Mouse (Mus musculus) heart, postnatal 0 days (tissue): Measurements from ENCODE around the gene Zranb2. TPM values are rescaled to one million over a fixed set of nuclear protein-coding genes. Genes with fewer than 3 reads are reported as not detected.

Experiments
- ATAC-seq: fragments of 200-750 bp; cut with Nextera tagmentation; 2 replicates; pipeline ENCODE4 v1.8.0; 2017; ENCODE audit warnings: low read depth, moderate number of reproducible peaks, moderate library complexity; ENCODE audit not compliant: insufficient read depth
- DNase-seq: peaks from one replicate; pipeline ENCODE4 v3.0.0-alpha.2; 2016; ENCODE audit warnings: low spot score
- H3K27ac ChIP-seq: fragments of 300-500 bp; sonication (generic); 2 replicates; pipeline ENCODE4 v1.5.1; 2014; ENCODE audit warnings: low read depth, mild to moderate bottlenecking
- H3K27me3 ChIP-seq: fragments of 300-500 bp; sonication (generic); 2 replicates; pipeline ENCODE4 v1.6.1; 2014; ENCODE audit warnings: low read length, mixed read lengths; ENCODE audit not compliant: control insufficient read depth, insufficient read depth
- H3K36me3 ChIP-seq: fragments of 300-500 bp; sonication (generic); replicated peaks from 2 replicates; pipeline ENCODE4 v1.6.1; 2014; ENCODE audit warnings: low read length, mixed read lengths; ENCODE audit not compliant: control insufficient read depth, insufficient read depth
- H3K4me1 ChIP-seq: fragments of 300-500 bp; sonication (generic); 2 replicates; pipeline ENCODE4 v1.6.1; 2014; ENCODE audit warnings: antibody characterized with exemption; ENCODE audit not compliant: control insufficient read depth, insufficient read depth
- H3K4me2 ChIP-seq: fragments of 300-500 bp; sonication (generic); 2 replicates; pipeline ENCODE4 v1.6.1; 2014; ENCODE audit warnings: low read depth, mild to moderate bottlenecking, low read length, moderate library complexity
- H3K4me3 ChIP-seq: fragments of 300-500 bp; sonication (generic); 2 replicates; pipeline ENCODE4 v1.5.1; 2014; ENCODE audit warnings: low read depth, low read length
- H3K9ac ChIP-seq: fragments of 300-500 bp; sonication (generic); replicated peaks from 2 replicates; pipeline ENCODE4 v1.6.1; 2014; ENCODE audit warnings: low read depth, low read length, mixed read lengths
- H3K9me3 ChIP-seq: fragments of 300-500 bp; sonication (generic); replicated peaks from 2 replicates; pipeline ENCODE4 v1.6.1; 2016; ENCODE audit warnings: low read length; ENCODE audit not compliant: control insufficient read depth
- CTCF ChIP-seq: IDR thresholded peaks from 2 replicates; pipeline ENCODE4 v1.5.1; 2016; ENCODE audit warnings: antibody characterized with exemption, control low read depth, low read depth
- EP300 ChIP-seq: IDR thresholded peaks from 2 replicates; pipeline ENCODE4 v1.6.1; 2016; ENCODE audit warnings: antibody characterized with exemption, low read depth
- WGBS: fragments of 180-500 bp; shearing (Covaris S2); extraction: QIAGEN DNeasy Blood & Tissue Kit; methylation state at CpG from one replicate; pipeline ENCODE4 v1.1.7; 2014; 5-methylcytosine and 5-hydroxymethylcytosine counted together
- polyA plus RNA-seq: library from polyadenylated mRNA; unstranded; fragments of >200 nt; fragmentation: Nextera tagmentation; extraction: Ambion mirVana; gene quantifications from 2 replicates; pipeline ENCODE4 v1.2.1, GENCODE M21; 2015
- total RNA-seq: library from RNA; depleted of rRNA; stranded (reverse); fragments of >200 nt; gene quantifications from 2 replicates; pipeline ENCODE4 v1.2.3, GENCODE M21; 2014; ENCODE audit warnings: low replicate concordance

Gene Zranb2
- total and polyA plus RNA-seq, 2 experiments from 2014 or later, result 20.9 to 47.5 TPM

- no peak overlapping the region for H3K4me3 ChIP-seq
- no peak overlapping the region for H3K9ac ChIP-seq
- H3K27me3 ChIP-seq, result no peaks in the 10 kb centered on the region
- no peak for ATAC-seq
- no peak overlapping the region for H3K27ac ChIP-seq
- no peaks in the 10 kb centered on the region for H3K4me1 ChIP-seq
- no peak for DNase-seq
- no peak overlapping the region for H3K4me2 ChIP-seq
- peaks cover 46% of the 10 kb centered on the region for H3K36me3 ChIP-seq
- TF ChIP-seq EP300, result no peak
- TF ChIP-seq CTCF, result no peak
- no peaks in the 10 kb centered on the region for H3K9me3 ChIP-seq
- 90% methylated on average over 2 of the region's 2 CpGs for WGBS
Measured at GRCm38 (mm10) chr3:157549323-157549722, 15.4 kb downstream of the Zranb2 start.

GRCm38 (mm10) chr3:157549758-157550600 lies 16.0 kb downstream of the Zranb2 start:
- ATAC-seq, result no peak
- WGBS, result 90% methylated on average over 3 of the region's 3 CpGs
- no peak overlapping the region for H3K4me2 ChIP-seq
- H3K4me1 ChIP-seq, result no peaks in the 10 kb centered on the region
- no peak overlapping the region for H3K9ac ChIP-seq
- peaks cover 40% of the 10 kb centered on the region for H3K36me3 ChIP-seq
- H3K4me3 ChIP-seq, result no peak overlapping the region
- H3K27ac ChIP-seq, result no peak overlapping the region
- TF ChIP-seq EP300, result no peak
- H3K27me3 ChIP-seq, result no peaks in the 10 kb centered on the region
- H3K9me3 ChIP-seq, result no peaks in the 10 kb centered on the region
- DNase-seq, result no peak

GRCm38 (mm10) chr3:157565196-157565595 lies 31.2 kb downstream of the Zranb2 start:
- WGBS, result 0% methylated on average over 2 of the region's 2 CpGs
- peak; percentile 76 for DNase-seq
- no peak for ATAC-seq

GRCm38 (mm10) chr3:157566725-157567565 lies 33.0 kb downstream of the Zranb2 start, which contains the start of gene Ptger3:
TSS of gene Ptger3 (plus strand) at chr3:157566892.
- H3K36me3 ChIP-seq, result no peaks in the 10 kb centered on the region
- no peaks in the 10 kb centered on the region for H3K4me1 ChIP-seq
- H3K27me3 ChIP-seq, result peaks cover 29% of the 10 kb centered on the region
- H3K9me3 ChIP-seq, result no peaks in the 10 kb centered on the region
- DNase-seq (no peak), ATAC-seq (peak; percentile 41; the same call in 1 of the 2 replicates)
- peak within 1 kb of the TSS; percentile 41 for H3K4me3 ChIP-seq
- H3K27ac ChIP-seq, result no peak within 1 kb of the TSS
- WGBS, result under 1% methylated on average over 84 of the region's 84 CpGs
- no peak for TF ChIP-seq CTCF
- TF ChIP-seq EP300, result no peak
- peak within 1 kb of the TSS; percentile 64 for H3K4me2 ChIP-seq
- no peak within 1 kb of the TSS for H3K9ac ChIP-seq

More at GRCm38 (mm10) chr3:157565196-157565595, 31.2 kb downstream of the Zranb2 start:
- TF ChIP-seq CTCF (peak; percentile 67), EP300 (no peak)
- Histone ChIP-seq H3K36me3 (no peaks in the 10 kb centered on the region), H3K27me3 (peaks cover 29% of the 10 kb centered on the region), H3K4me2 (no peak overlapping the region), H3K9me3 (no peaks in the 10 kb centered on the region), H3K27ac (no peak overlapping the region), H3K9ac (no peak overlapping the region), H3K4me3 (no peak overlapping the region), H3K4me1 (no peaks in the 10 kb centered on the region)

- ATAC-seq, result no peak
- Histone ChIP-seq H3K4me1 (no peaks in the 10 kb centered on the region), H3K27me3 (peaks cover 29% of the 10 kb centered on the region), H3K27ac (no peak overlapping the region), H3K4me3 (peak overlapping the region; percentile 41), H3K9me3 (no peaks in the 10 kb centered on the region), H3K36me3 (no peaks in the 10 kb centered on the region), H3K9ac (no peak overlapping the region), H3K4me2 (peak overlapping the region; percentile 64)
- no peak for DNase-seq
- TF ChIP-seq CTCF (no peak), EP300 (no peak)
- WGBS, result 5% methylated on average over 34 of the region's 34 CpGs
Measured at GRCm38 (mm10) chr3:157567566-157568132, 33.7 kb downstream of the Zranb2 start.
